Mouse (Mus musculus) embryo, embryonic 9.5 days (tissue): Measurements from ENCODE around the gene Proca1.

ENCODE experiments used
- DNase-seq: peaks from one replicate; pipeline ENCODE4 v3.0.0-alpha.2; 2017; ENCODE audit errors: extremely low spot score

The Proca1 gene

DNA sequence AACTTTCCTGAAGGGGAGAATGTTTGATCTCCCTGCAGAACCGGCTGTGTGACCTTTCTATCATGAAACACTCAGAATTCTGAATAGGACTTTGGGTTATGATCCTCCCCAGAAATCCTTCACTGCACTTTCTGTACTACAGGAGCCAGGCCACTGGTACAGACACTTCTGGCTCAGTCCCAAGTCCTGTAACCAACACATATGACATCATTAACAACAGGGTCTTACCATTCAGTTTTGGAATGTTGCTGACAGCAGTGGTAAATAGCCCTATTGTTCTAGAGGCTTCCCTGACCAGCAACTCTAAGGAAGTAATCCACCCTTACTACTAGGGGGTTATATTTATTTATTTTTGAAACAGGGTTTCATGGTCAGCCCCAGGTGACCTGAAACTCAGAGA, at the start of gene Proca1:
Proca1 (plus strand) TSS at position 280 of the 400 bp plus-strand sequence.
- no peak for DNase-seq

DNA sequence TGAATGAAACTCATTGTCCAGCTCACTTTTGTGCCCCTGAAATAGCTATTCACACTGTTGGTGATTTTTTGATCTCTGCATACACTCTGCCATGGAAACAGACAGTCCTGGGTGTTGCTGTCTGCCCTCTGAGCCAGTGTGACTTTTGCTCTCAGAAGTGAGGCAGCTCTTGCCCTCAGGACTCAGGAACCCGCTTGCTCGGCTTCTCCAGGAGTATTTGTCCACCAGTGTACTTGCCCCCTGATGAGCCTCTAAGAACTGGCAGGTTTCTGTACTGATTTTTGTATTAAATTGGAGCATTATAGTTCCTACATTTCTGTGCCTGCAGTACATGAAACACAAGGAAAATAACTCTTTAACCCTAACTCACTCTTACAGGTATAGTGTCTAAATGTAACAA, 49.7 kb upstream of the Proca1 start:
- DNase-seq = no peak

DNA sequence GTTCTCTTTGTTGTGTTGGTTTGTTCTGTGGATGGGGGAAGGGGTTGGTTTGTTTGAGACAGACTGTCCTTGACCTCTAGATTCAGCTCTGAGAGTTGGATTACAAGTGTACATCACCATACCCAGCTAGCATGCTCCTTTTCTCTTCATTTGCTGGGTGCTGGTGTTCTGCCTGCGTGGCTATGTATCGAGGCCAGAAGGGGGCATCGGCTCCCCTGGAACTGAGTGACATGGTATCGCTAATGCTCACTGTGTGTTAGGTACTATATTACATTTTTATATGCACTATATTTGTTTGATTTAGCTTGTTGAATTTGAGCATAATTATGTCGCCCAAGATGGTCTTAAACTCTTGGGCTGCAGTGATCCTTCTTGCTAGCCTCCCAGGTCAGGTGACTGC, 47.0 kb upstream of the Proca1 start:
- no peak for DNase-seq

DNA sequence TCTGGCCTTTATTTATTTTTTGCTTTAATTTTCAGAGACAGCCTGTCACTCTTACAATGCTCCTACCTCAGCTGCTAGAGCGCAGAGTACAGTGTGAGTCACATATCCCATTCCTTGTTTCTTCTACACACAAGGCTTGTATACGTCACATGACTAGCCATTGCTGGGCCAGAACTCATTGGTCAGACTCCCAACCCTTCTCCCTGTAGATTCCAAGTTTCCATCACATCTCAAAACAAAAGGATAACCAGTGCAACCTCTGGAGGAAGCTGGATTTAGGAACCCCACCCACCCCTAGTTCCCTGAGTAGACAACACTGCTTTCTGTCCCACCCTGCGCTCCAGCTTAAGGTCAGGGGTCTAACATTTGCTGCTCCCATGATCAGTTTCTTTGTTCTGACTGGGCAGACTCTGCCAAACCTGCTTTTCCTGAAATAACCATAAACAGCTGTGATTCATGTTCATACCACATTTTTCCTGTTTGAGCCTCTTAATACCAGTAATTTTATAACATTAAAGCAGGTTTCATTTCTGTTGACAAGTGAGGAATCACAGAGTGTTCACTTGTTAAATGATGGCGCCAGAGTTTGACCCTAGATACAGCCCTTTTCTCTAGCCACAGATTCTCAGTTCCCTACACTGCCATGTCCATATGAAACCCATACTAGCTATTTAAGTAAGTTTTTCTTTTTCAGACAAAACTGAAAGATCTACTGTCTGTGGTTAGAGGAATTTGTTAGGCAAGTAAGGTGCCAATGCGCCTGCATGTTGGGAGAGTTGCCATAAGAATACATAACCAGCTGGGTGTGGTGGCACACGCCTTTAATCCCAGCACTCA, 46.3 kb upstream of the Proca1 start:
- DNase-seq = no peak

GRCm38 (mm10) chr11:78151161-78151560, 42.0 kb upstream of the Proca1 start:
- DNase-seq = no peak

GRCm38 (mm10) chr11:78152299-78153231, 40.6 kb upstream of the Proca1 start:
- no peak for DNase-seq

- DNase-seq = no peak
These were observed 39.4 kb upstream of the Proca1 start for GRCm38 (mm10) chr11:78153778-78154177.

DNA sequence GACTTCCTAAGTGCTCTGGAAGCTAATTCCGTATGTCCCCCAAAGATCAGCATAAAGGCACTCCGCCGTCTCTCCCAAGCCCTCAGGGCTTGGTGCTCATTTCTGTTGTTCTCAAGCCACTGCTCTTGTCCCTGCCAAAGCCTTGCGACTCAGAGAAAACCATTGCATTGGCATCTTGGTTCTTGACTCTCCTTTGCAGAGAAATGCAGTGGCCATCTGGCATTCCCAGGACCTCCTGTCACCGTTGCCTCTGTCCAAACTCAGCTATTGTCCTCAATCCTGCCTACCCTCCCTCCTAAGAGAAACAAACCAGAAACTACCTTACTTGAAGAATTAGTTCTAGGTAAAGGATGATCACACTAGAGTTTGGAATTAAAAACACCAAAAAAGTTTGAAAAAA, 37.5 kb upstream of the Proca1 start:
- no peak for DNase-seq

DNA sequence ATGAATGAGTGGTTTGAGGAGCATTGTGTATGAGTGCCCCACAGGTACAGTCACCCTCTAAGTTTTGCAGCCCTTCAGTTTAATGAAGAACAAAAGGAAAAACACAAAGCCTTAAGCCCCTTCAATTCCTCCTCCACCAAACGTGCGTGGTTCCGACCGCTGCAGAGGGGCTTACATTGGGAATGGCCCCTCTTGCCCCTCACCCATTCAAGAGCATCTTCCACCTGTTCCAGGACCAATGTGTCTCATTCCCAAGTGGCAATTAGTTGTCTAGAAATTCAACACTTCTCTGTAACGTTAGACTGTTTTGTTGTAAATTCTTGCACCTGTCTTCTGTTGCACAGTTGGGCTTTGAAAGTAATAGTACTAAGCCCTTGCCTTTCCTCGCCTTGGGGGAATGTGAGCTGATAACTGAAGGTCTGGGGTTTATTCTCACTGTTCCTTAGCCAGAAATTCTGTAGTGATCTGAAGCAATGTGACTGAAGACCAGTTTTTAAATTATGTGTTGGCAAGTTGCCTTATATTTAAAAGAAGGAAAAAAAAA, 37.0 kb upstream of the Proca1 start:
- no peak for DNase-seq

DNA sequence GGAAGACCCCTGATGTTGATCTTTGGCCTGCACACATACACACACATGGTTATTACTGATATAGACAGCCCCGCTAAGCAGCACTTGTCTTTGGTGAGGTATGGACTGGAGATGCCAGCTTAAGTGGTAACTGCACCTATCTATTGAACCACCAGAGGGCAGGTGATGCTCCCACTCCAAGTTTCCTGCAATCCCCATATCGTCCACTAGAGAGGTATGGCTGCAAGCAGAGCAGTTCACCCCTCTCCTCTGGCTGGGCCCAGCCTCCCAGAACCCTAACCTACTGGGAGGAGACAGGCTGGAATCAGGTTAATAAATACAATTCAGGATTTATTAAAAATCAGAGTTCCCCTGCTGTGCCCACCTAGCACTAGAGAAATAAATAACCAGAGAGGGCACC, 34.1 kb upstream of the Proca1 start:
- peak; percentile 84 for DNase-seq

GRCm38 (mm10) chr11:78159557-78159956, 33.6 kb upstream of the Proca1 start:
- no peak for DNase-seq

DNA sequence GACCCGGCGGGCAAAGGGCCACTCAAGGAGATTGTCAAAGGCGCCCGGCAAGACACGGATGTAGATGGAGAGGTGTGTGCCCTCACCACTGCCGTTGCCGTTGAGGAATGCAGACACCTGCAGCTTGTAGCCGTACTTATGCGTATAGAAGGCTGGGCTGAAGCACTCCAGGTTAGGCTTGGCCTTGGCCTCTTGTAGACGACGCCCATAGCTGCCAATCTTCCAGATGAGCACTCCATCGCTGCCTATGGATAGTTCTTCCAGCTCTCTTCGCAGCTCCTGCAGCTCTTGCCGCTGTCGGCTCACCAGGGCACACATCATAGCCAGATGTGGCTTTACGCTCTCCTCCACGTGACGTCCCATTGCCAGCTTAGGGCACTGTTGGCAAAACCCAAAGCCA, 33.0 kb upstream of the Proca1 start:
- DNase-seq = no peak

DNA sequence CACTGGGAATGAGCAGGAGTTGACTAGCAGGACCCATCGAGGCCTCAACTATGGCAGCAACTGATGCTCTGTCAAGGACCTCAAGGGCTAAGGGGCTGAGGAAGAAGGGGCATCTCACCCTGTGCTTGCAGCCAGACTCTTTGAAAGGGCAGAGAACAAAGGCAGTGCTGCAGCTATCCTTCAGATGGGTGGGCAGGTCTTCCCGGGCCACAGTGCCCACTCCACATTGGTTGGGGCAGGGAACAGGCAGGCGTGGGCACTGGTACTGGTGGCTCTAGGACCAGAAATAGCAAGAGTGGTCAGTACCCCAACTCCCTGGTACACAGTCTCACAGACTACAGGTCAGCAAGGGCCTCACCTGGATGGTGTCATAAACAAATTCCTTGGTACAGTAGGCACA, 32.5 kb upstream of the Proca1 start:
- no peak for DNase-seq

GRCm38 (mm10) chr11:78161169-78161568, 32.0 kb upstream of the Proca1 start:
- DNase-seq = no peak

DNA sequence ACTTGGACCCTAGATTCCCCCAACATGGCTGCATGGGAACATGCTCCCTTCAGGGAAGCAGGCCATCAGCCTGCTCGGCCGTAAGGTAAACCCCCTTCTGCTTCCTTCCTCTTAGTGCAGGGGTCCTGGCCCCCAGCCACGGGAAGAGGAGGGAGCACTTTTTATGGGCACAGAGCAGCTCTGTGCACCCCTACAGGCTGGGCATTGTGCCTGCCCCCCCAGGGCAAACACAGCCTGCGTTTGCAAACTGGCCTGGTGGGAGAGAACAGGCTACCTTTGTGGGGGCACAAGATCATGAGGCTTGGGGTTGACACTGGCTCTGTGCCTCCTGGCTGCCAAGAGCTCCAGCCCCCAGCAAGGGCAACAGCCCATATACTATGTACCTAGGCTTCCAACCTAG, 31.2 kb upstream of the Proca1 start:
- no peak for DNase-seq

- DNase-seq = no peak
These were observed 30.7 kb upstream of the Proca1 start for GRCm38 (mm10) chr11:78162504-78162903.

GRCm38 (mm10) chr11:78163045-78163444, 30.1 kb upstream of the Proca1 start:
- no peak for DNase-seq

DNA sequence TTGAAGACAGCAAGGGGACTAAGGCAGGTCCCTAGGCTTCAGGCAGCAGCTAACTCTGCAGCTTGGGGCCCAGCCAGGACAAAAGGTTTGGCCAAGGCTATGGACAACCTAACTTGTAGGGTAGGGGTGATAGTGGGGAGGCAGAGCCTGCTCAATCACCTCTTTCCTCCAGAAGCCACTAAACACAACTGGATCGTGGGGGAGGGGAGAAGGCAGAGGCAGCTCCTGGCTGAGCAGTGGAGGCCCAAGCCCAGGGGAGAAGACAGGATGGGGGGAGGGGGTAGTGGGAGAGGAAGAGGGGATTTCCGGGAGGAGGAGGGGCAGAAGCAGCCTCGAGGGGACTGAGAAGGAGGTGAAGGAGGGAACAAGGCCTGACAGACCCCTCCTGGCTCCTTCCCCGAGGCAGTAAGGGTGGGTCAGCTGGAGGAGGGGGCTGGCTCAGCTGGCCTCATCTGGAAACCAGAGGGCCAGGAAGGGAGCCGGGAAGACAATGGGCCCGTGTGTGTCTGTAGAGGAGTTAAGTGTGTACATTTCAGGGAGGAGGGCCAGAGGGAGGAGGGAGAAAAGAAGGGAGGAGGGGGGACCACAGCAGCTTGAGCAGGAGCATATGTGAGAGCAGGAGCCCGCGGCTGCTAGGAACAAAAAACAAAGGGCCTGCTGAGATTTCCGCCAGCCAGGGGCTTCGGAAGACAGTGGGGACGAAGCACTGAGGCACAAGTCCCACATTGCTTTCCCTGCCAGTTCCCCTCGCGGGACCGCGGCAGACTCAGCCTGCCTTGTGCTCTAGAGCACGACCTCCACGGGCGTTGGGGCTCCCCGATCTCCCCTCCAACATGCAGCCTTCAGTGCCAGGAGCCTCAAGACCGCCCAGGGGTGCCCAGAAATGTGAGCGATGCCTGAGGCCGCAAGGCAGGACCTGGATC, 29.2 kb upstream of the Proca1 start:
- DNase-seq = peak; percentile 92

GRCm38 (mm10) chr11:78164604-78164923, 28.6 kb upstream of the Proca1 start:
- peak; percentile 51 for DNase-seq

DNA sequence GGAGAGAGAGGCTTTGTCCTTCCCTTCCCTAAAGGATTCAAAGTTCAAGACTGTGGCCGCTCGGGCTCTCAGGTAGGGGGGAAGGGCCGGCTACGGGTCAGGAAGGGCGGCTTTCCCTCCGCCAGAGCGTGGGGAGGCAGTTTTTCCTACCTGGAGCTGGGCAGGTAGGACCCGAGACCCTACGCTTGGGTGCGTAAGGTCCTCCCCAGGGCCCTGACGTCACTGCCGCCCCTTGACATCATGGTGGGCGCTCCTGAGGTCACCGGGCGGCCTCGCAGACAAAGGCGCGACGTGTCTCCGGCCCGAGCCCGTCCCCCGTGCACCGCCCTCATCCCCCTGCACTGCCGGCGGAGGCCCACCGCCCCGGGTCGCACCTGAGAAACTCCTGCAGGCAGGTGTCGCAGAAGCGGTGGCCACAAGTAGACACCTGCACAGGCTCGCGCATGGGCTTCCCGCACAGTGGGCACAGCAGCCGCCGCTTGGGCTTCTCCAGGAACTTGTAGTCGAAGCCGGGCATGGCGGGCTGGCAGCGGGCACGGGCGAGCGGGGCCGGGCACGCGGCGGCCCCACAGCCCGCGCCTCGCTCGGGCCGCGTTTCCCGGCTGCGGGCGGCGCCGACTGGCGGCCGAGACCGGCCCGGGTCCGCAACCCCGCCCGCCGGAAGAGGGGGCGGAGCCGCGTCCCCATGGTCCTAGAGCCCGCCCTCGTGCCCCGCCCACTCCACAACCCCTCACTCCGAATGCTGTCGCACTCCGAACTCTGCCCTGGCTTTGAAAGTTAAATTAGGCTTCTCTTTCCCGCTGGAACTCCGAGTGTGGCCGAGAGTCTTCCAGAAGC, 28.1 kb upstream of the Proca1 start, which contains the start of gene Traf4:
Traf4 (minus strand) TSS at position 666 of the 837 bp plus-strand sequence.
- peak; percentile 90 for DNase-seq

- DNase-seq = no peak
These were observed 27.5 kb upstream of the Proca1 start for GRCm38 (mm10) chr11:78165761-78166109.
